Mouse (Mus musculus) spleen, postnatal 4 days (tissue): ENCODE results near the gene Ramp1.

Experiments used
- DNase-seq, 2 experiments: peaks; one replicate each; pipeline ENCODE4 v3.0.0; 2022; ENCODE audit warnings: low spot score in 2 of 2

The Ramp1 gene

GRCm38 (mm10) chr1:91179533-91180173, at the start of gene Ramp1:
TSS of gene Ramp1 (plus strand) at chr1:91179822.
- DNase-seq: peak; percentile 46 to 81

- DNase-seq: no peak
Measured at GRCm38 (mm10) chr1:91137036-91137435, 42.6 kb upstream of the Ramp1 start.

GRCm38 (mm10) chr1:91144813-91145212, 34.8 kb upstream of the Ramp1 start, which contains the start of gene Rbm44:
TSS of gene Rbm44 (plus strand) at chr1:91145089.
- DNase-seq: no peak

- DNase-seq: no peak
Measured at GRCm38 (mm10) chr1:91151509-91151908, 28.1 kb upstream of the Ramp1 start.

GRCm38 (mm10) chr1:91166798-91167197, 12.8 kb upstream of the Ramp1 start:
- DNase-seq: no peak

GRCm38 (mm10) chr1:91169157-91169556, 10.5 kb upstream of the Ramp1 start:
- DNase-seq: no peak

GRCm38 (mm10) chr1:91174796-91175195, 4.8 kb upstream of the Ramp1 start:
- DNase-seq: peak in 1 of 2 experiments; percentile 46

- DNase-seq: no peak
Measured at GRCm38 (mm10) chr1:91176026-91176425, 3.6 kb upstream of the Ramp1 start.

- no peak for DNase-seq
Measured at GRCm38 (mm10) chr1:91176871-91177270, 2.8 kb upstream of the Ramp1 start.

GRCm38 (mm10) chr1:91179086-91179485, 536 bp upstream of the Ramp1 start:
- DNase-seq: peak; percentile 72 to 84

- DNase-seq: peak in 1 of 2 experiments; percentile 66
Measured at GRCm38 (mm10) chr1:91180174-91180565, 548 bp downstream of the Ramp1 start.

- DNase-seq: no peak
Measured at GRCm38 (mm10) chr1:91180723-91181122, 1.1 kb downstream of the Ramp1 start.

GRCm38 (mm10) chr1:91181261-91181660, 1.6 kb downstream of the Ramp1 start:
- no peak for DNase-seq

GRCm38 (mm10) chr1:91181784-91182450, 2.3 kb downstream of the Ramp1 start:
- no peak for DNase-seq

- no peak for DNase-seq
Measured at GRCm38 (mm10) chr1:91183305-91183704, 3.7 kb downstream of the Ramp1 start.

GRCm38 (mm10) chr1:91186677-91187076, 7.1 kb downstream of the Ramp1 start:
- DNase-seq: no peak

- DNase-seq: peak in 1 of 2 experiments; percentile 61
Measured at GRCm38 (mm10) chr1:91187315-91187714, 7.7 kb downstream of the Ramp1 start.

GRCm38 (mm10) chr1:91187786-91188640, 8.4 kb downstream of the Ramp1 start:
- DNase-seq: peak in 1 of 2 experiments; percentile 60

GRCm38 (mm10) chr1:91188851-91189460, 9.3 kb downstream of the Ramp1 start:
- no peak for DNase-seq

- no peak for DNase-seq
Measured at GRCm38 (mm10) chr1:91192184-91192583, 12.6 kb downstream of the Ramp1 start.

- no peak for DNase-seq
Measured at GRCm38 (mm10) chr1:91193242-91193641, 13.6 kb downstream of the Ramp1 start.

- DNase-seq: no peak
Measured at GRCm38 (mm10) chr1:91193680-91194079, 14.1 kb downstream of the Ramp1 start.
